Mouse (Mus musculus) kidney, embryonic 16.5 days (tissue): ENCODE measurements around the gene Brap. TPM values are rescaled to one million over a fixed set of nuclear protein-coding genes. Genes with fewer than 3 reads are reported as not detected.
A peak's percentile ranks its signal among the peaks of the same experiment; 100 is the strongest.
"Not testable (repeated sequence)": the region's sequence is repeated elsewhere in the genome, so short reads cannot be mapped to it uniquely, and the experiment has no call there.

Experiments used
- ATAC-seq: fragments of 200-750 bp; cut with Nextera tagmentation; 2 replicates; pipeline ENCODE4 v1.8.0; 2017; ENCODE audit warnings: moderate TSS enrichment; ENCODE audit not compliant: low FRiP score, low TSS enrichment
- H3K27ac ChIP-seq: fragments of 300-500 bp; sonication (generic); 2 replicates; pipeline ENCODE4 v1.5.1; 2014; ENCODE audit warnings: low read length
- H3K27me3 ChIP-seq: fragments of 300-500 bp; sonication (generic); 2 replicates; pipeline ENCODE4 v1.6.1; 2014; ENCODE audit warnings: low read length, control low read depth, mixed read lengths; ENCODE audit not compliant: insufficient read depth
- H3K36me3 ChIP-seq: fragments of 300-500 bp; sonication (generic); 2 replicates; pipeline ENCODE4 v1.6.1; 2014; ENCODE audit warnings: low read length, control low read depth, mixed read lengths; ENCODE audit not compliant: insufficient read depth
- H3K4me1 ChIP-seq: fragments of 300-500 bp; sonication (generic); 2 replicates; pipeline ENCODE4 v1.6.1; 2014; ENCODE audit warnings: low read length, control low read depth, mixed read lengths; ENCODE audit not compliant: insufficient read depth
- H3K4me2 ChIP-seq: fragments of 300-500 bp; sonication (generic); replicated peaks from 2 replicates; pipeline ENCODE4 v1.6.1; 2014; ENCODE audit warnings: low read depth, low read length
- H3K4me3 ChIP-seq: fragments of 300-500 bp; sonication (generic); 2 replicates; pipeline ENCODE4 v1.5.1; 2014; ENCODE audit warnings: mild to moderate bottlenecking, low read length
- H3K9ac ChIP-seq: fragments of 300-500 bp; sonication (generic); replicated peaks from 2 replicates; pipeline ENCODE4 v1.6.1; 2014; ENCODE audit warnings: low read length
- H3K9me3 ChIP-seq: fragments of 300-500 bp; sonication (generic); 2 replicates; pipeline ENCODE4 v1.6.1; 2016; ENCODE audit warnings: low read length, control low read depth
- WGBS: fragments of 180-500 bp; shearing (Covaris S2); extraction: QIAGEN DNeasy Blood & Tissue Kit; methylation state at CpG from one replicate; pipeline ENCODE4 v1.1.7; 2014; 5-methylcytosine and 5-hydroxymethylcytosine counted together
- polyA plus RNA-seq: library from polyadenylated mRNA; unstranded; fragments of >200 nt; fragmentation: Nextera tagmentation; extraction: Ambion mirVana; gene quantifications from 2 replicates; pipeline ENCODE4 v1.2.1, GENCODE M21; 2015

The Brap gene
- 34.9 and 37.4 TPM in 2 replicates for polyA plus RNA-seq

- ATAC-seq, result peak; percentile 92
- Histone ChIP-seq H3K9ac (peak within 1 kb of the TSS; percentile 83), H3K4me3 (peak within 1 kb of the TSS; percentile 83), H3K9me3 (no peaks in the 10 kb centered on the region), H3K4me2 (peak within 1 kb of the TSS; percentile 78), H3K27ac (peak within 1 kb of the TSS; percentile 13), H3K4me1 (peaks cover 12% of the 10 kb centered on the region), H3K27me3 (no peaks in the 10 kb centered on the region), H3K36me3 (peaks cover 16% of the 10 kb centered on the region)
- WGBS, result 1% methylated on average over 74 of the region's 85 CpGs
Observed at GRCm38 (mm10) chr5:121660059-121660896, at the start of gene Brap, which contains the start of gene Acad10. Gene Brap (plus strand): TSS chr5:121660563. Gene Acad10 (minus strand): TSS chr5:121660514.

DNA sequence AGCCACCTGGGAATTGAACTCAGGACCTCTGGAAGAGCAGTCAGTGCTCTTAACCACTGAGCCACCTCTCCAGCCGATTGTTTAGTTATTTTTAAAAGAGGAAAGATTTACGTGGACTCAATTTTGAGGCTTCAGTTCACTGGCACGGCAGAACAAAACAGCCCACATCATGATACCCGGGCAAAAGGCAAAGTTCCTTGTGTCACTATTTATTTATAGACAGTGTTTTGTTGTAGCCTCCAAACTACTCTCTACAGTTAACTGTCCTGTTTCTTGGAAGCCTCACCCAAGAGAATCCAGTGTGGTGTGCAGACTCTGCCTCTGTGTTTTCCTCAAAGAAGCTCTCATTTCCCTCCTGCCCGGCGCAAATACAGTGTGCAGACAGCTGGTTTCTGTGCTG lies 48.3 kb upstream of the Brap start:
- no peak overlapping the region for H3K9ac ChIP-seq
- H3K27me3 ChIP-seq, result no peaks in the 10 kb centered on the region
- no peak overlapping the region for H3K4me3 ChIP-seq
- H3K4me2 ChIP-seq, result no peak overlapping the region
- WGBS, result 75% methylated on average over 6 of the region's 6 CpGs
- H3K9me3 ChIP-seq, result no peaks in the 10 kb centered on the region
- no peak for ATAC-seq
- H3K27ac ChIP-seq, result no peak overlapping the region
- no peaks in the 10 kb centered on the region for H3K36me3 ChIP-seq
- H3K4me1 ChIP-seq, result no peaks in the 10 kb centered on the region

- WGBS, result 78% methylated on average over 3 of the region's 3 CpGs
- H3K4me2 ChIP-seq, ATAC-seq: not testable (repeated sequence)
Observed at GRCm38 (mm10) chr5:121614921-121615320, 45.4 kb upstream of the Brap start.

DNA sequence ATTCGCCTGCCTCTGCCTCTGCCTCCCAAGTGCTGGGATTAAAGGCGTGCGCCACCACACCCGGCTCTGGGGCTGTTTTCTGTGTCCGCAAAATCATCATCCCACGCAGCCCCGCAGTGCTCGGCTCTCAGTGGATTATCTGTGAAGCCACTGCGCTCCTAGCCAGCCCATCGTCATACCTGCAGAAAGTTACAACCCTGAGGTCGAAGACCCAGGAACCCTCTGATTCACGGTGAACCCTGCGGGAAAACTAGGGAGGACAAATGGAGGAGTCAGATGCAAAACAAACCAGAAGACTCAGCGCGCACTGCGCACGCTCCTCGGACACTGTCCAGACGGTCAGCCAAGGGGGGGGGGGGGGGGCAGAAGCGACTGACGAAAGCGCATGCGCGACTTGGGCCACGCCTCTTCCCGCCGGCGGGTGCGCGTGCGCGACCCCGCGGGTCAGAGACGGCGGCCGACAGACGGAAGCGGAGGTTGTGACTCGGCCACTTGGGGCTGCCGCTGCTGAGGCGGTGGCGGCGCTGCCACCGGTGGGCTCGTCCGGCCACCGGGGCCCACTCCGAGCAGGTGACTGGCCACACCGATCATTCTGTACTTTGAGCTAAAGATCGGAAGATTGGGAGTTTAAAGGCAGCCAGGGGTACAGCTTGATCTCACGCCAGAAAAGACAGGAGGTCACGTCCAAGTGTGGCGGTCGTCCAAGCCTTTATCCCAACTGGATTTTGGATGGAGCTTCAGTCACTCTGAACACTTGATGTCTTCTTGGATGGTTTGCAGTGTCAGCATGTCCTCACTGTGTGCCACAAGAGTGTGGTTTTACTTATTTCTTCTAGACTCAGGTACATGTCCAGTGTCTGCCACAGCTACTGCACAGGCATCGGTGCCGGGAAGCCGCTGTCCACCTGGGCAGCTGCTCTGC lies 41.5 kb upstream of the Brap start, which contains the start of gene Acad12:
Acad12 (minus strand) TSS at position 347 of the 922 bp plus-strand sequence.
- Histone ChIP-seq H3K9ac (peak within 1 kb of the TSS; percentile 91), H3K9me3 (no peaks in the 10 kb centered on the region), H3K27me3 (no peaks in the 10 kb centered on the region), H3K36me3 (no peaks in the 10 kb centered on the region), H3K27ac (peak within 1 kb of the TSS; percentile 87), H3K4me1 (peaks cover 11% of the 10 kb centered on the region), H3K4me2 (peak within 1 kb of the TSS; percentile 66), H3K4me3 (peak within 1 kb of the TSS; percentile 86)
- under 1% methylated on average over 55 of the region's 58 CpGs for whole genome bisulfite sequencing
- ATAC-seq, result peak; percentile 92

More at GRCm38 (mm10) chr5:121614921-121615320, 45.4 kb upstream of the Brap start:
- not testable (repeated sequence) for H3K27ac ChIP-seq, H3K27me3 ChIP-seq, H3K36me3 ChIP-seq, H3K9ac ChIP-seq, H3K4me1 ChIP-seq, H3K9me3 ChIP-seq, H3K4me3 ChIP-seq

GRCm38 (mm10) chr5:121621102-121621501 lies 39.3 kb upstream of the Brap start:
- WGBS, result 89% methylated on average over 5 of the region's 5 CpGs
- ATAC-seq, result no peak
- Histone ChIP-seq H3K9me3 (no peaks in the 10 kb centered on the region), H3K4me3 (no peak overlapping the region), H3K27ac (no peak overlapping the region), H3K27me3 (no peaks in the 10 kb centered on the region), H3K36me3 (no peaks in the 10 kb centered on the region), H3K9ac (no peak overlapping the region), H3K4me1 (peaks cover 11% of the 10 kb centered on the region), H3K4me2 (no peak overlapping the region)

- no peak overlapping the region for H3K4me2 ChIP-seq
- no peaks in the 10 kb centered on the region for H3K27me3 ChIP-seq
- H3K36me3 ChIP-seq, result no peaks in the 10 kb centered on the region
- WGBS, result 81% methylated on average over 3 of the region's 3 CpGs
- H3K9me3 ChIP-seq, result no peaks in the 10 kb centered on the region
- no peak overlapping the region for H3K4me3 ChIP-seq
- H3K27ac ChIP-seq, result no peak overlapping the region
- H3K4me1 ChIP-seq, result peaks cover 10% of the 10 kb centered on the region
- H3K9ac ChIP-seq, result no peak overlapping the region
- ATAC-seq, result no peak
Observed at GRCm38 (mm10) chr5:121623241-121623640, 37.1 kb upstream of the Brap start.

DNA sequence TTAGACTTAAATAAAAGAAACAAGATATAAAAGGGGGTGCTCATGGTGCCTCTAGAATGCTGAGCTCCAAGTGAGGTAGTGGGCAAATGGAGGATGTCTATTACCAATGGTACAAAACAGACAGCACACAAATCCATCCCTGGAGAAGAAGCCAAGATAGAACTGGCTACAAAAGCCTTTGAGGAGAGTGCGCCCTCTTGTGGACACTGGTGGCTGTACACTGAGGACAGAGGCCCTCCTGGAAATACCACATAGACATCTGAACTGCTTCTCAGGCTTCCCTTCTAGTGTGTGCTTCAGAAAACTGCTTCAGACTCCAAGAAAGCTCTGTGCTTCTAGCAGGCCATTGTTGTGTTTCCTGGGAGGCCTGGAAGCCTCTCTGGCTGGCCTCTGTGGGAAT lies 32.5 kb upstream of the Brap start:
- Histone ChIP-seq H3K9ac (no peak overlapping the region), H3K4me2 (no peak overlapping the region), H3K4me3 (no peak overlapping the region), H3K36me3 (no peaks in the 10 kb centered on the region), H3K4me1 (no peaks in the 10 kb centered on the region), H3K9me3 (no peaks in the 10 kb centered on the region), H3K27ac (no peak overlapping the region), H3K27me3 (no peaks in the 10 kb centered on the region)
- WGBS, result 4% methylated on average over 1 of the region's 1 CpGs
- no peak for ATAC-seq

DNA sequence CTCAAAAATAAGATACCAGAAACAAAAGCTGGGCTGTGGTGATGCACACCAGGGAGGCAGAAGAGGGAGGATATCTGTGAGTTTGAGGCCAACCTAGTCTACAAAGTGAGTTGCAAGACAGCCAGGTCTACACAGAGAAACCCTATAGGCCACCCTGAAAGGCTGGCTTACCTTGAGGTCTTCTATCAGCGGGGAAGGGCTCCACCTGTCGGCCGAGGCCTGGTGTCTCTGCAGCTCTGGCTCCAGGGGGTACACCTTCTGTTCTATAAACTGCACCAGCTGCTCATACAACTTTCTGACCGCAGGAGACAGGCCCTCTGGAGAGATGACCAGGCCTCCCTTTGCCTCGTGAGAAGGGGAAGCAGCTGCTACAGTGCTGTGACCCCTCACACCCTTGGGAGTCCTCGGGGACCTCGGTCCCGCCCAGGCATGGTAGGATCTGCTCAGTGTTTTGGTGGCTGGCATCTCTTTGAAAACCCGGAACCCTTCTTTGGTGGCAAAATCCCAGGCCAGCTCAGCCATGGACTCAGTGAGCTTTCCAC lies 29.2 kb upstream of the Brap start:
- H3K4me3 ChIP-seq, ATAC-seq, H3K9me3 ChIP-seq, H3K36me3 ChIP-seq, H3K27me3 ChIP-seq, H3K4me1 ChIP-seq, H3K4me2 ChIP-seq, H3K9ac ChIP-seq, H3K27ac ChIP-seq: not testable (repeated sequence)
- WGBS, result 54% methylated on average over 8 of the region's 9 CpGs

DNA sequence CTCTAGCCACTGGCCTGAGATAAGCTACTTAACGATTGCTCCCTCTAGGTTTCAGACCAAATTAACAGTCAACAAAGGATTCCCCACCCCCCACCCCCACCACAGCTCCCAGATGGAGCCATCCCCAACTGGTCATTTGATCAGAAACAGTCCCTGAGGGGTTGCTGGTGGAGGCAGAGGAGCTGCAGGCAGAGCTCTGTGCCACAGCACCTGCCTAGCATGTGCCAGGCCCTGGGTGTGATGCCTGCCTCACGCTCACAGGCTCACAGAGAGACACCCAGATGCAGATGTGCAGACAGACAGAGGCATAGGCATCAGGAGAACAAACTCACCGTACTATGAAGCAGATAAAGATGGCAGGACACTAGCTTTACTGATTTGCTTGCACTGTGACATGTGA lies 27.6 kb upstream of the Brap start:
- H3K27me3 ChIP-seq, result no peaks in the 10 kb centered on the region
- H3K4me2 ChIP-seq, result no peak overlapping the region
- no peaks in the 10 kb centered on the region for H3K36me3 ChIP-seq
- no peaks in the 10 kb centered on the region for H3K9me3 ChIP-seq
- no peak overlapping the region for H3K9ac ChIP-seq
- no peaks in the 10 kb centered on the region for H3K4me1 ChIP-seq
- WGBS, result 38% methylated on average over 3 of the region's 3 CpGs
- H3K4me3 ChIP-seq, result no peak overlapping the region
- H3K27ac ChIP-seq, result no peak overlapping the region
- ATAC-seq, result no peak; the same call in 1 of the 2 replicates
